Mouse (Mus musculus) ES-Bruce4 (cell line): ENCODE measurements around the gene Tmem14a.

ENCODE experiments used
- CTCF ChIP-seq: IDR thresholded peaks from one replicate; pipeline ENCODE4 v1.8.1; 2011; ENCODE audit warnings: low read depth, low read length
- EP300 ChIP-seq: IDR thresholded peaks from 2 replicates; pipeline ENCODE4 v1.6.1; 2011; ENCODE audit warnings: low read depth, low read length; ENCODE audit not compliant: insufficient read depth
- POLR2A ChIP-seq: IDR thresholded peaks from one replicate; pipeline ENCODE4 v1.8.1; 2011; ENCODE audit warnings: low read length; ENCODE audit not compliant: insufficient read depth

DNA sequence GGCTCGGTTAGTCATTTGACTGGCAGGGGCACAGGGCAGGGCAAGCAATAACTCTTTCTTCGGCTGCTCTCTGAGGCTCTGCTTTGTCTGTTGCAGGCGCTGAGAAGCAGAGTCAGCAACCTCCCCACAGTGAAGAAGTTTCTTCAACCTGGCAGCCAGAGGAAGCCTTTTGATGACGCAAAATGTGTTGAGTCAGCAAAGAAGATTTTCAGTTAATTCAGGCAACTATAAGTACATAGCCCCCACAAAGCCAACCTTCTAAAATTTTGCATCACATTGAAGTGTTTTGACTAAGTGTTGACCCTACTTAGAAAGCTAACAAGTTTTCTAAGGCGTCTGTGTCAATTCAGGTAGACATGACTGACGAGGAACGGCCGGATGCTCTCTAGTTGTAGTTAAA lies 46.4 kb downstream of the Tmem14a start:
- TF ChIP-seq POLR2A (no peak), CTCF (no peak), EP300 (no peak)
